Mouse (Mus musculus) intestine, embryonic 15.5 days (tissue): ENCODE results near the gene Atp2b2. TPM values are rescaled to one million over a fixed set of nuclear protein-coding genes. Genes with fewer than 3 reads are reported as not detected.
A peak's percentile ranks its signal among the peaks of the same experiment; 100 is the strongest.

Experiments used
- ATAC-seq: fragments of 200-750 bp; cut with Nextera tagmentation; 2 replicates; pipeline ENCODE4 v1.8.0; 2017; ENCODE audit warnings: moderate TSS enrichment, moderate library complexity
- H3K27ac ChIP-seq: fragments of 300-500 bp; sonication (generic); 2 replicates; pipeline ENCODE4 v1.5.1; 2015; ENCODE audit warnings: mild to moderate bottlenecking, inconsistent platforms
- H3K27me3 ChIP-seq: fragments of 300-500 bp; sonication (generic); replicated peaks from 2 replicates; pipeline ENCODE4 v1.6.1; 2015; ENCODE audit warnings: inconsistent platforms
- H3K36me3 ChIP-seq: fragments of 300-500 bp; sonication (generic); 2 replicates; pipeline ENCODE4 v1.6.1; 2015; ENCODE audit warnings: inconsistent platforms
- H3K4me1 ChIP-seq: fragments of 300-500 bp; sonication (generic); replicated peaks from 2 replicates; pipeline ENCODE4 v1.6.1; 2015; ENCODE audit warnings: inconsistent platforms
- H3K4me2 ChIP-seq: fragments of 300-500 bp; sonication (generic); replicated peaks from 2 replicates; pipeline ENCODE4 v1.6.1; 2015; ENCODE audit warnings: mild to moderate bottlenecking, inconsistent platforms
- H3K4me3 ChIP-seq: fragments of 300-500 bp; sonication (generic); replicated peaks from 2 replicates; pipeline ENCODE4 v1.5.1; 2015; ENCODE audit warnings: inconsistent platforms
- H3K9ac ChIP-seq: fragments of 300-500 bp; sonication (generic); 2 replicates; pipeline ENCODE4 v1.6.1; 2015; ENCODE audit warnings: inconsistent platforms
- H3K9me3 ChIP-seq: fragments of 300-500 bp; sonication (generic); 2 replicates; pipeline ENCODE4 v1.6.1; 2016; ENCODE audit warnings: inconsistent platforms
- WGBS: fragments of 180-500 bp; shearing (Covaris S2); methylation state at CpG from one replicate; pipeline ENCODE4 v1.1.7; 2015; 5-methylcytosine and 5-hydroxymethylcytosine counted together
- polyA plus RNA-seq: library from polyadenylated mRNA; unstranded; fragments of >200 nt; fragmentation: Nextera tagmentation; extraction: Ambion mirVana; gene quantifications from 2 replicates; pipeline ENCODE4 v1.2.1, GENCODE M21; 2015

Gene Atp2b2
- polyA plus RNA-seq, 1 experiment from 2014 or later, result 1.1 TPM

DNA sequence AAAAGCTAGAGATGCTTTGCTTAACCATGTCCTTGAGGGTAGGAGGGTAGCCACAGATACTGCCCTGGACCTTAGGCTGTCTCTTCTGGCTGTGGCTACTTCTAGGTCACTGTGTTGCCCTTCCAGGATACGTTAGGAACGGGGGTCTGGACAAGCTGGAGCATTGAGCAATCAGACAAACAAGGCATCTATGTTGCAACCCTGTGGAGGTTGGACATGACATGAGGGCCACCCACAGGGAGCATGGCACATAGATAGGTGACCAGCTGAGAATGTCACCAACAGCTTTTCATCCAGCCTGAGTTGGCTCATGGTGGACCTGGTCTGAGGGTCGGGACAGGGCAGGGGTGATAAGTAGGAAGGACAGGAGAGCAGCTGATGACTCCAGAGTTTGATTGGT, 148.4 kb downstream of the Atp2b2 start:
- no peak for ATAC-seq
- no peaks in the 10 kb centered on the region for H3K9me3 ChIP-seq
- WGBS, result 78% methylated on average over 3 of the region's 3 CpGs
- no peak overlapping the region for H3K9ac ChIP-seq
- 0 out of 2 replicates have a peak, but pooled peaks cover 3% of the 10 kb centered on the region for H3K4me1 ChIP-seq
- no peaks in the 10 kb centered on the region for H3K36me3 ChIP-seq
- no peak overlapping the region for H3K4me2 ChIP-seq
- no peak overlapping the region for H3K4me3 ChIP-seq
- H3K27ac ChIP-seq, result no peak overlapping the region
- H3K27me3 ChIP-seq, result peaks cover 48% of the 10 kb centered on the region

DNA sequence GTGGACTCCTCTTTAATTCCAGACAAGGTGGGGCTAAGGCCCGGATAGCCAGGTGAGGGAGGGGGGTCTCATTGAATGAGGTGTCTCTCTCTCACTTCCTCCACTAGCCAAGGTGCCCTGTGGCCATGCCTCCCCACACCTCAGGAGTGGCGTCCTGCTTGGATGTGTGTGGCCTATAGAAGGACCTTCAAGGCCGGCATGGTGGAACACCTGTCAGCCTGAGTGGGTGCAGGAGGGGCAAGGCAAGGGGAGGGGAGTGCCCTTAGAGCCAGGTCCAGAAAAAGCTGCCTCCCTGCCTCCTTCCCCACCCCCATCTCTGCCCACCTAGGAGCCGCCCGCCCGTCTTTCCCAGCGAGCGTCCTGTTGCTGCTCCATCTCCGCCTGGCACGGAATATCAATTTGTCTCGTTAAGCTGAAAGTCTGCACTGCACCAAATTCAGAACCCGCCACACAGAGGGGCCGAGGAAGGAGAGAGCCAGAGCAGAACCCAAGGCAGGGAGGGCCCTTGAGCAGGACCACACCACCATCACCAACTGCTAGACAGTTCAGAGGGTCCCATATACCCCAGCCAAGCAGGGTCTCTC, 150.2 kb downstream of the Atp2b2 start:
- H3K27ac ChIP-seq, result no peak overlapping the region

GRCm38 (mm10) chr6:113891225-113891967, 151.0 kb downstream of the Atp2b2 start:
- Histone ChIP-seq H3K36me3 (no peaks in the 10 kb centered on the region), H3K27ac (no peak overlapping the region), H3K4me1 (0 out of 2 replicates have a peak, but pooled peaks cover 3% of the 10 kb centered on the region), H3K9me3 (no peaks in the 10 kb centered on the region), H3K27me3 (peaks cover 57% of the 10 kb centered on the region), H3K9ac (0 out of 2 replicates have a peak overlapping the region, but pooled peaks have one; percentile 20), H3K4me3 (peak overlapping the region; percentile 37), H3K4me2 (peak overlapping the region; percentile 71)
- WGBS, result under 1% methylated on average over 48 of the region's 49 CpGs
- ATAC-seq, result peak; percentile 76

More for the DNA sequence above, 150.2 kb downstream of the Atp2b2 start:
- Histone ChIP-seq H3K4me2 (no peak overlapping the region), H3K36me3 (no peaks in the 10 kb centered on the region), H3K4me3 (no peak overlapping the region), H3K9me3 (no peaks in the 10 kb centered on the region), H3K4me1 (0 out of 2 replicates have a peak, but pooled peaks cover 3% of the 10 kb centered on the region), H3K9ac (no peak overlapping the region), H3K27me3 (peaks cover 57% of the 10 kb centered on the region)
- no peak for ATAC-seq
- WGBS, result 46% methylated on average over 13 of the region's 13 CpGs

GRCm38 (mm10) chr6:113890858-113891213, 151.6 kb downstream of the Atp2b2 start:
- Histone ChIP-seq H3K9ac (no peak overlapping the region), H3K27ac (no peak overlapping the region), H3K9me3 (no peaks in the 10 kb centered on the region), H3K4me2 (peak overlapping the region; percentile 71), H3K4me1 (0 out of 2 replicates have a peak, but pooled peaks cover 3% of the 10 kb centered on the region), H3K36me3 (no peaks in the 10 kb centered on the region), H3K4me3 (peak overlapping the region; percentile 37), H3K27me3 (peaks cover 57% of the 10 kb centered on the region)
- 1% methylated on average over 10 of the region's 10 CpGs for WGBS
- ATAC-seq, result no peak; the same call in 1 of the 2 replicates

GRCm38 (mm10) chr6:113890023-113890857, 152.2 kb downstream of the Atp2b2 start:
- no peak for ATAC-seq
- Histone ChIP-seq H3K9ac (no peak overlapping the region), H3K4me2 (peak overlapping the region; percentile 71), H3K27ac (no peak overlapping the region), H3K36me3 (no peaks in the 10 kb centered on the region), H3K9me3 (no peaks in the 10 kb centered on the region), H3K4me1 (0 out of 2 replicates have a peak, but pooled peaks cover 3% of the 10 kb centered on the region), H3K4me3 (peak overlapping the region; percentile 37), H3K27me3 (peaks cover 57% of the 10 kb centered on the region)
- WGBS, result 21% methylated on average over 16 of the region's 16 CpGs

- H3K27ac ChIP-seq, result no peak overlapping the region
- 0 out of 2 replicates have a peak, but pooled peaks cover 3% of the 10 kb centered on the region for H3K4me1 ChIP-seq
- no peak overlapping the region for H3K4me2 ChIP-seq
- no peak overlapping the region for H3K9ac ChIP-seq
- no peak for ATAC-seq
- H3K36me3 ChIP-seq, result no peaks in the 10 kb centered on the region
- H3K27me3 ChIP-seq, result peaks cover 57% of the 10 kb centered on the region
- no peak overlapping the region for H3K4me3 ChIP-seq
- WGBS, result 38% methylated on average over 3 of the region's 3 CpGs
- no peaks in the 10 kb centered on the region for H3K9me3 ChIP-seq
Observed at GRCm38 (mm10) chr6:113889180-113889579, 153.2 kb downstream of the Atp2b2 start.

GRCm38 (mm10) chr6:113886886-113887285, 155.5 kb downstream of the Atp2b2 start:
- 0 out of 2 replicates have a peak, but pooled peaks cover 3% of the 10 kb centered on the region for H3K4me1 ChIP-seq
- no peaks in the 10 kb centered on the region for H3K9me3 ChIP-seq
- H3K4me3 ChIP-seq, result no peak overlapping the region
- no peak overlapping the region for H3K27ac ChIP-seq
- H3K27me3 ChIP-seq, result peaks cover 37% of the 10 kb centered on the region
- H3K9ac ChIP-seq, result no peak overlapping the region
- no peak overlapping the region for H3K4me2 ChIP-seq
- no peaks in the 10 kb centered on the region for H3K36me3 ChIP-seq
- no peak for ATAC-seq

GRCm38 (mm10) chr6:113884806-113885205, 157.6 kb downstream of the Atp2b2 start:
- peaks cover 17% of the 10 kb centered on the region for H3K27me3 ChIP-seq
- H3K36me3 ChIP-seq, result no peaks in the 10 kb centered on the region
- ATAC-seq, result no peak
- H3K4me3 ChIP-seq, result no peak overlapping the region
- no peak overlapping the region for H3K4me2 ChIP-seq
- H3K9me3 ChIP-seq, result no peaks in the 10 kb centered on the region
- H3K9ac ChIP-seq, result no peak overlapping the region
- H3K27ac ChIP-seq, result no peak overlapping the region
- H3K4me1 ChIP-seq, result no peaks in the 10 kb centered on the region
- WGBS, result 65% methylated on average over 4 of the region's 4 CpGs

- no peak for ATAC-seq
- H3K4me2 ChIP-seq, result no peak overlapping the region
- no peak overlapping the region for H3K27ac ChIP-seq
- H3K27me3 ChIP-seq, result 0 out of 2 replicates have a peak, but pooled peaks cover under 1% of the 10 kb centered on the region
- no peaks in the 10 kb centered on the region for H3K36me3 ChIP-seq
- no peak overlapping the region for H3K4me3 ChIP-seq
- H3K4me1 ChIP-seq, result no peaks in the 10 kb centered on the region
- WGBS, result 57% methylated on average over 9 of the region's 9 CpGs
- no peaks in the 10 kb centered on the region for H3K9me3 ChIP-seq
- no peak overlapping the region for H3K9ac ChIP-seq
Observed at GRCm38 (mm10) chr6:113883225-113883624, 159.2 kb downstream of the Atp2b2 start.

DNA sequence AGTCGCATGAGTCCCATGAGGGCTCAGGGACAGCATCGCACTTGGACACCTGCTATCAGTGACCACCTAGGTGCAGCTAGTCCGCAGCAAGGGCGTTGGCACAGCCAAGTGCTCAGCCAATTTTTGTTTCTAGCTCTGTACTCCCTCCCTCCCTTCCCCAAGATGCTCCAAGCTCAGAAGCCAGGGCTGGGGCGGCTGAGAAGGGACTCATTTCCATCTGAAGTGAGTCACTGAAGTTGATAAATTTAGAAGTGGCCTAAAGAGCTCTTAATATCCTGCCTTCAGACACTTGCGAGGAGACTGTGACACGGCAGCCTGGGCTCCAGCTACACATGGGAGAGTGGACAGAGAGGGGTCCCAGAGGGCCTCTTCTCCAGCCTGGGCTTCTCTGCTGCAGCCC, 160.0 kb downstream of the Atp2b2 start:
- H3K27me3 ChIP-seq, result no peaks in the 10 kb centered on the region
- H3K36me3 ChIP-seq, result no peaks in the 10 kb centered on the region
- H3K4me1 ChIP-seq, result no peaks in the 10 kb centered on the region
- no peak overlapping the region for H3K9ac ChIP-seq
- 67% methylated on average over 7 of the region's 7 CpGs for WGBS
- no peak overlapping the region for H3K27ac ChIP-seq
- no peak overlapping the region for H3K4me2 ChIP-seq
- no peak overlapping the region for H3K4me3 ChIP-seq
- no peak for ATAC-seq
- H3K9me3 ChIP-seq, result no peaks in the 10 kb centered on the region

GRCm38 (mm10) chr6:113881561-113882243, 160.7 kb downstream of the Atp2b2 start:
- WGBS, result 52% methylated on average over 10 of the region's 10 CpGs
- ATAC-seq, result no peak

GRCm38 (mm10) chr6:113879366-113879765, 163.0 kb downstream of the Atp2b2 start:
- Histone ChIP-seq H3K9ac (no peak overlapping the region), H3K27ac (no peak overlapping the region), H3K4me1 (no peaks in the 10 kb centered on the region), H3K4me2 (no peak overlapping the region), H3K9me3 (no peaks in the 10 kb centered on the region), H3K36me3 (no peaks in the 10 kb centered on the region), H3K27me3 (no peaks in the 10 kb centered on the region), H3K4me3 (no peak overlapping the region)
- ATAC-seq, result no peak
- WGBS, result 46% methylated on average over 3 of the region's 3 CpGs

More at GRCm38 (mm10) chr6:113881561-113882243, 160.7 kb downstream of the Atp2b2 start:
- Histone ChIP-seq H3K9ac (no peak overlapping the region), H3K27me3 (no peaks in the 10 kb centered on the region), H3K9me3 (no peaks in the 10 kb centered on the region), H3K4me2 (no peak overlapping the region), H3K4me3 (no peak overlapping the region), H3K36me3 (no peaks in the 10 kb centered on the region), H3K27ac (no peak overlapping the region), H3K4me1 (no peaks in the 10 kb centered on the region)
